Mouse (Mus musculus): ENCODE data around the gene Rps2. TPM values are rescaled to one million over a fixed set of nuclear protein-coding genes. Genes with fewer than 3 reads are reported as not detected.

Gene Rps2
- polyA plus RNA-seq, 1 experiment from 2014 or later, result 816 TPM

GRCm38 (mm10) chr17:24724184-24724583, 6.3 kb downstream of the Rps2 start, which contains the start of gene Ndufb10:
Gene Ndufb10 (minus strand): TSS chr17:24724478.
- Histone ChIP-seq H3K9me3 (no peaks in the 10 kb centered on the region), H3K9ac (replicated peaks) (peak within 1 kb of the TSS; percentile 95), H3K36me3 (peaks cover 14% of the 10 kb centered on the region), H3K4me2 (replicated peaks) (peak within 1 kb of the TSS; percentile 85), H3K27ac (replicated peaks) (peak within 1 kb of the TSS; percentile 80), H3K27me3 (peaks cover 6% of the 10 kb centered on the region; the same call in 1 of the 2 replicates), H3K4me3 (peak within 1 kb of the TSS; percentile 84), H3K4me1 (peaks cover 31% of the 10 kb centered on the region)
- WGBS, result under 1% methylated on average over 30 of the region's 30 CpGs
- peak; percentile 77 for ATAC-seq (replicated peaks)

DNA sequence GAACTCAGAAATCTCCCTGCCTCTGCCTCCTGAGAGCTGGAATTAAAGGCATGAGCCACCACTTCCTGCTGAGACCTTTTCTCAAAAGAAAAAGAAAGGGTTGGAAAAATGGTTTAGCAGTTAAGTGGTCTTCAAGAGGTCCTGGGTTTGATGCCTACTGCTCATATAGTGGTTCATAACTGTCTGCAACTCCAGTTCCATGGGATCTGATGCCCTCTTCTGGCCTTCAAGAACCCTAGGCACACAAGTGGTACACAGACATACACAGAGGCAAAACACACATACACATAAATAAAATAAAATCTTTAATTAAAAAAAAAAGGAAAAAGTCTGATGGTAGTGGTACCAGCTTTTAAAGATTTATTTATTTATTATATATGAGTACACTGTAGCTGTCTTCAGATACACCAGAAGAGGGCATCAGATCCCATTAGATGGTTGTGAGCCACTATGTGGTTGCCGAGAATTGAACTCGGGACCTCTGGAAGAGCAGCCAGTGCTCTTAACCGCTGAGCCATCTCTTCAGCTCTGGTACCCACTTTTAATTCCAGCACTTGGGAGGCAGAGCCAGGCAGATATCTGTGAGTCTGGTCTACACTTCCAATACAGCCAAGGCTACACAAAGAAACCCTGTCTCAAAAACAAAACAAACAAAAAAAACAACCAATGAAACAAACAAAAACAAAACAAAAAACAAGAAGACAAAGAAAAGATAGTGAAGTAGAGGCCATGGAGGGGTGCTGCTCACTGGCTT, 7.9 kb downstream of the Rps2 start:
- Histone ChIP-seq H3K27me3 (peaks cover 6% of the 10 kb centered on the region; the same call in 1 of the 2 replicates), H3K27ac (replicated peaks) (no peak overlapping the region), H3K4me3 (no peak overlapping the region), H3K9me3 (no peaks in the 10 kb centered on the region), H3K4me2 (replicated peaks) (no peak overlapping the region), H3K36me3 (peaks cover 14% of the 10 kb centered on the region), H3K9ac (replicated peaks) (no peak overlapping the region), H3K4me1 (peaks cover 28% of the 10 kb centered on the region)
- WGBS, result 66% methylated on average over 3 of the region's 3 CpGs
- no peak for ATAC-seq (replicated peaks)

- Histone ChIP-seq H3K4me3 (no peak within 1 kb of the TSS), H3K27me3 (peaks cover 6% of the 10 kb centered on the region; the same call in 1 of the 2 replicates), H3K4me1 (peaks cover 12% of the 10 kb centered on the region), H3K36me3 (peaks cover under 1% of the 10 kb centered on the region; the same call in 1 of the 2 replicates), H3K27ac (replicated peaks) (no peak within 1 kb of the TSS), H3K4me2 (replicated peaks) (no peak within 1 kb of the TSS), H3K9me3 (no peaks in the 10 kb centered on the region), H3K9ac (replicated peaks) (no peak within 1 kb of the TSS)
- no peak for ATAC-seq (replicated peaks)
- WGBS, result 73% methylated on average over 2 of the region's 2 CpGs
These were observed 9.7 kb downstream of the Rps2 start, which contains the start of gene Rpl3l for GRCm38 (mm10) chr17:24727618-24728017. Gene Rpl3l (plus strand): TSS chr17:24727820.

- Histone ChIP-seq H3K4me3 (no peak overlapping the region), H3K9me3 (no peaks in the 10 kb centered on the region), H3K9ac (replicated peaks) (no peak overlapping the region), H3K4me1 (peaks cover 6% of the 10 kb centered on the region), H3K4me2 (replicated peaks) (no peak overlapping the region), H3K27me3 (peaks cover 6% of the 10 kb centered on the region; the same call in 1 of the 2 replicates), H3K36me3 (no peaks in the 10 kb centered on the region), H3K27ac (replicated peaks) (no peak overlapping the region)
- WGBS, result 79% methylated on average over 17 of the region's 17 CpGs
- ATAC-seq (replicated peaks), result no peak
These were observed 10.3 kb downstream of the Rps2 start for GRCm38 (mm10) chr17:24728184-24728583.

GRCm38 (mm10) chr17:24729067-24729466, 11.2 kb downstream of the Rps2 start:
- Histone ChIP-seq H3K27ac (replicated peaks) (no peak overlapping the region), H3K4me3 (no peak overlapping the region), H3K9me3 (no peaks in the 10 kb centered on the region), H3K4me1 (no peaks in the 10 kb centered on the region), H3K27me3 (peaks cover 6% of the 10 kb centered on the region; the same call in 1 of the 2 replicates), H3K4me2 (replicated peaks) (no peak overlapping the region), H3K36me3 (no peaks in the 10 kb centered on the region), H3K9ac (replicated peaks) (no peak overlapping the region)
- no peak for ATAC-seq (replicated peaks)
- 74% methylated on average over 6 of the region's 6 CpGs for WGBS

DNA sequence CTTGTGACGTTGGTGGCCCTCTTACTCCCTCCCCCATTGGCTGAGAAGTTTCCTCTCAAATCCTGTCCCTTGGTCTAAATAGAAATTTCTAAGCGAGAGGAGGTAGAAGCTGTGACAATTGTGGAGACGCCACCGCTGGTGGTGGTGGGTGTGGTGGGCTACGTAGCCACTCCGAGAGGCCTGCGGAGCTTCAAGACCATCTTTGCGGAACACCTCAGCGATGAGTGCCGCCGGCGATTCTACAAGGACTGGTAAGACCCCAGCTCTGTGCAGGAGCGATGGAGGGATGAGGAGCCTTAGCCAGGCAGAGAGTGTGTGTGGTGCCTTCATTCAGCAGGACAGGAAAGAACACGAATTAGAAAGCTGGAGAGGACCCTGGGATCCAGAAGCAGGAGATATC, 12.9 kb downstream of the Rps2 start:
- H3K36me3 ChIP-seq, result no peaks in the 10 kb centered on the region
- H3K4me3 ChIP-seq, result no peak overlapping the region
- H3K27ac ChIP-seq (replicated peaks), result no peak overlapping the region
- ATAC-seq (replicated peaks), result no peak
- no peak overlapping the region for H3K4me2 ChIP-seq (replicated peaks)
- H3K9me3 ChIP-seq, result no peaks in the 10 kb centered on the region
- no peak overlapping the region for H3K9ac ChIP-seq (replicated peaks)
- WGBS, result 80% methylated on average over 14 of the region's 14 CpGs
- H3K4me1 ChIP-seq, result peaks cover 2% of the 10 kb centered on the region
- peaks cover 6% of the 10 kb centered on the region; the same call in 1 of the 2 replicates for H3K27me3 ChIP-seq

GRCm38 (mm10) chr17:24732233-24732935, 14.5 kb downstream of the Rps2 start:
- no peak for ATAC-seq (replicated peaks)
- no peak overlapping the region for H3K4me3 ChIP-seq
- peaks cover 6% of the 10 kb centered on the region; the same call in 1 of the 2 replicates for H3K27me3 ChIP-seq
- no peak overlapping the region for H3K4me2 ChIP-seq (replicated peaks)
- no peak overlapping the region for H3K27ac ChIP-seq (replicated peaks)
- H3K36me3 ChIP-seq, result no peaks in the 10 kb centered on the region
- no peaks in the 10 kb centered on the region for H3K9me3 ChIP-seq
- H3K9ac ChIP-seq (replicated peaks), result no peak overlapping the region
- H3K4me1 ChIP-seq, result peaks cover 16% of the 10 kb centered on the region
- 81% methylated on average over 12 of the region's 12 CpGs for WGBS

DNA sequence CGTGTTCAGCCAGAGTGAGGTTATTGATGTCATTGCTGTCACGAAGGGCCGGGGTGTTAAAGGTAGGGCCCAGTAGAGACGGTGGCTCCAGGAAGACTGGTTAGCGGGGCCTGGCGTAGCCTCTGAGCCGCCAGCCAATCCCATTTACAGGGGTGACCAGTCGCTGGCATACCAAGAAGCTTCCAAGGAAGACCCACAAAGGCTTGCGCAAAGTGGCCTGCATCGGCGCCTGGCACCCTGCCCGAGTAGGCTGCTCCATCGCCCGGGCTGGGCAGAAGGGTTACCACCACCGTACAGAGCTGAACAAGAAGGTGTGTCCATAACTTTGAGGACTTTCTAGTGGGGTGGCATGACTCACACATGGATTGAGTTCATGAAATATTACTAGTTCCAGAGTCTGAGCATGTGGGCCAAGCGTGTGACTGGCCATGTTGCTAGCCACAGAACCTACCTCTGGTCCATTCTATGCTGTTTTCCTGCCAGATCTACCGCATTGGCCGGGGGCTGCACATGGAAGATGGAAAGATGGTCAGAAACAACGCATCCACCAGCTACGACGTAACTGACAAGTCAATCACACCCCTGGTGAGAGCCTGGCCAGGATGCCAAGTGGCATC, 15.6 kb downstream of the Rps2 start:
- H3K4me1 ChIP-seq, result peaks cover 17% of the 10 kb centered on the region
- WGBS, result 88% methylated on average over 21 of the region's 21 CpGs
- no peak for ATAC-seq (replicated peaks)
- no peak overlapping the region for H3K4me3 ChIP-seq
- H3K36me3 ChIP-seq, result no peaks in the 10 kb centered on the region
- no peaks in the 10 kb centered on the region for H3K9me3 ChIP-seq
- H3K27me3 ChIP-seq, result no peaks in the 10 kb centered on the region
- H3K4me2 ChIP-seq (replicated peaks), result no peak overlapping the region
- H3K27ac ChIP-seq (replicated peaks), result no peak overlapping the region
- H3K9ac ChIP-seq (replicated peaks), result 0 out of 2 replicates have a peak overlapping the region, but pooled peaks have one; percentile 15

DNA sequence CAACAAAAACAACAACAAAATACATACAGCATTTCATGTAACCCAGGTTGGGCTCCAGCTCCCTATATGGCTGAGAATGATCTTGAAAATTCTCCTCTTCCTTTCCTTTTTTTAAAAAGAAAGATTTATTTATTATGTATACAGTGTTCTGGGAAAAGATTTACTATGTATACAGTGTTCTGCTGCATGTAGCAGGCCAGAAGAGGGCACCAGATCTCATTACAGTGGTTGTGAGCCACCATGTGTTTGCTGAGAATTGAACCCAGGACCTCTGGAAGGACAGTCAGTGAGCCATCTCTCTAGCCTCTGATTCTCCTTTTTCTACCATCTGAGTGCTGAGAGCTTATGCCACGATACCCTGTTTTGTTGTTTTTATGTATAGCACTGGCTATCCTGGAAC, 16.6 kb downstream of the Rps2 start:
- Histone ChIP-seq H3K4me2 (replicated peaks) (no peak overlapping the region), H3K4me1 (peaks cover 17% of the 10 kb centered on the region), H3K9me3 (no peaks in the 10 kb centered on the region), H3K4me3 (no peak overlapping the region), H3K27me3 (no peaks in the 10 kb centered on the region), H3K27ac (replicated peaks) (no peak overlapping the region), H3K9ac (replicated peaks) (no peak overlapping the region), H3K36me3 (no peaks in the 10 kb centered on the region)
- no peak for ATAC-seq (replicated peaks)
- 88% methylated on average over 1 of the region's 1 CpGs for WGBS

DNA sequence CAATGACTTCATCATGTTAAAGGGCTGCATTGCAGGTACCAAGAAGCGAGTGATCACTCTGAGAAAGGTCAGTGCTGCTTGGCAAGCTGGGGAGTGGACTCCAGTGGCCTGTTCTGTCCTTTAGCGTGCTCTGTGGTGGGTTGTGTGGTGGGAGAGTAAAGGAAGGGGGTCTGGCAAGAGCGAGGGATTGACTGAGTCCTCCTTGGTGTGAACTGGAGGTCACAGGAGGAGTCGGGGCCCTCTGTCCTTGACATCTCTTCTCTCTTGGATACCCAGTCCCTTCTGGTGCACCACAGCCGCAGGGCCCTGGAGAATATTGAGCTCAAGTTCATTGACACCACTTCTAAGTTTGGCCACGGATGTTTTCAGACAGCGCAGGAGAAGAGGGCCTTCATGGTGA, 17.5 kb downstream of the Rps2 start:
- Histone ChIP-seq H3K4me1 (peaks cover 17% of the 10 kb centered on the region), H3K36me3 (no peaks in the 10 kb centered on the region), H3K9me3 (no peaks in the 10 kb centered on the region), H3K4me3 (no peak overlapping the region), H3K4me2 (replicated peaks) (no peak overlapping the region), H3K27me3 (no peaks in the 10 kb centered on the region), H3K9ac (replicated peaks) (no peak overlapping the region), H3K27ac (replicated peaks) (no peak overlapping the region)
- no peak for ATAC-seq (replicated peaks)
- 83% methylated on average over 7 of the region's 7 CpGs for WGBS

- Histone ChIP-seq H3K4me1 (peaks cover 17% of the 10 kb centered on the region), H3K4me3 (peak within 1 kb of the TSS; percentile 62), H3K9ac (replicated peaks) (peak within 1 kb of the TSS; percentile 65), H3K27me3 (no peaks in the 10 kb centered on the region), H3K9me3 (no peaks in the 10 kb centered on the region), H3K36me3 (no peaks in the 10 kb centered on the region), H3K4me2 (replicated peaks) (peak within 1 kb of the TSS; percentile 90), H3K27ac (replicated peaks) (peak within 1 kb of the TSS; percentile 53)
- 2% methylated on average over 29 of the region's 29 CpGs for WGBS
- peak; percentile 97 for ATAC-seq (replicated peaks)
These were observed 18.6 kb downstream of the Rps2 start, which contains the start of gene Msrb1 for GRCm38 (mm10) chr17:24736330-24737051. Gene Msrb1 (plus strand): TSS chr17:24736642.

Measured in forebrain, embryonic 15.5 days (tissue).